Mouse (Mus musculus) layer of hippocampus, postnatal 14 days (tissue): ENCODE measurements at regions not wholly inside any gene's neighbourhood (a gene's known extent, or its start where the extent isn't known, plus 50 kb on each side); places are given as distances from the start of the nearest gene placed in this dataset.
A peak's percentile ranks its signal among the peaks of the same experiment; 100 is the strongest.

Experiments
- DNase-seq, 2 experiments: peaks; one replicate each; pipeline ENCODE4 v3.0.0; 2021 to 2022; ENCODE audit warnings: low spot score in 2 of 2, mixed read lengths in 1 of 2

- peak in 1 of 2 experiments; percentile 55 for DNase-seq
Observed at GRCm38 (mm10) chr9:122437464-122437863, 86.1 kb downstream of the Abhd5 start.

DNA sequence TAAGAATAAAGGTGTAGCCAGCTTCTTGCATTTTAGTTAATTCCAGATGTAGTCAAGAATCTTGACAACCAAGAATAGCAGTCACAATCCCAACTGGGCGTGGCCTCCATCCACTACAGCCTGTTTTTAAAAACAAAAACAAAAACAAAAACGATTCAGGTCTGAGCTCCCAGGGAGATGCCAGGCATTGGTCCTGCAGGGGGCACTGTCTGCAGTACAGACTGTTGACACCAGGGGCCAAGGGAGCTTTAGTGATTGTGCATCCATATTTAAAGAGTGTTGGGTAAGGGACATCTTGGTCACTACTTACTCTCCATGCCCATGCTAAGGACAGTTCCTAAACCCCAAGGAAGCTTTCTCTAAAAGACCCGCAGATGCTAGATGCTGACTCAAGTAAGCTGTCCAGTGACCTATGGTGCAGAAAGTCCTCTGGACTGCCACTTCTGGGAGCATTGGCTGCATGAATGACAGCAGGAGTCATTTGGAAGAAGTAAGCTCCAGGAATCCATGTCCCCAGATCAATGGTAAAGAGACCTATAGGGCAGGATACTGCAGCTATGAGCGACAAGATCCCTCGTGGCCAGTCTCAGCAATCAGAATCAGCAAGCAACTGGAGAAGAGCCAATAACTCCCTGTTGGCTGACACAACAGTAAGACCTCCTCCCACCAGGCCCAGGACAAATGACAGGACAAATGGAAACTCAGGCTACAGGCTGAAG lies 95.1 kb downstream of the Abhd5 start:
- no peak for DNase-seq

GRCm38 (mm10) chr9:122447568-122447967 lies 96.2 kb downstream of the Abhd5 start:
- no peak for DNase-seq

DNA sequence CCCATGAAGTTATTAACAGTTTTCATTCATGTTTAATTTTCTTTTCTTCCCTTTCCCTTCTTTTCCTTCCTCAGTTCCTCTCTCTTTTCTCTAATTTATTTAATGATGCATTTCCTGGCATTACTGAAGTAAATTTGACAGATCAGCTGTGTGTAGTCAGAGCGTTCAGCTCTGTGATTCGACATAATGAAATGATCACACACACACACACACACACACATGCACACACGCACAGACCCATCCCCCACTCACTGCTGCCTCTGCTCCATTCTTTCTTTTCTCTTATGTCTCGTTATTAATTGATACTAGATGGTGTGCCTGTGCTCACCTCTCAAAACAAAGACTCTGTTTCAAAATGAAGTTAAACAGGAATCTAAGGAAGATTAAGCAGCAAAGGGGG lies 96.9 kb downstream of the Abhd5 start:
- no peak for DNase-seq

DNA sequence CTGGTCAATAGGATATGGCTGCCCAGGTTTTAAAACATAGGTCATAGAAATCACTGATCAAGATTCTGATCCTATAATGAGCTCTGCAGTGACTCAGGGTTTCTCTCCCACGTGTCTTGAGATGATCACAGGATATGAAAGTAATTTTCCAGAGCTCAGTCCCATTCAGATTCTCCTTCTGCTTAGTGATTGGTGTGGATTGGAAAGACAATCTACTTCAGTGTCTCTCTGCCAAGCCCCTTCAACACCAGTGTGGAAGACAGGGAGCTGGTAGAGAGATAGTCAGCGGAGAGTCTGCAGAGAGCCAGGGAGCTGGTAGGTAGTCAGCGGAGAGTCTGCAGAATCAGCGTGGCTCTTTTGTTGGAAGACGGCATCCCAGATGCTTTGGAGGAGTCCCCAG lies 99.1 kb downstream of the Abhd5 start:
- DNase-seq, result no peak

GRCm38 (mm10) chr9:122455301-122455700 lies 103.9 kb downstream of the Abhd5 start:
- DNase-seq, result no peak

DNA sequence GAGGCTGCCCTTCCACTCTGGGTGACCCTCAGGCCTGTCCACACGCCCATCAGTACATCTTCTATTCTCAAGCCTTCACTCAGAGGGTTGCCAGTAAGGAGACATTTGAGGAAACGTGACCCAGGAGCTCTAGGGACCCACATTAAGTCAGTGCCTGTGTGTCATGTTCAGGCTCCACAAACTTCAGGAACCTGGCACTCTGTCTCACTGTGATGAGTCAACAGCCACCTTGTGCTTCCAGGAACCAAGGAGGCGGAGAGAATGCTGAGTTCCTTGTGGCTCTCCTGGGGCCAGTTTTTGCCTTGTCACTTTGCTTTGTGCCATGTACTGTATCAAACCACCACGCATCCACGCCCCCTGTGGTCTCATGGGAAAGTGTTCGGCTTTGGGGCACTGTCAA lies 104.4 kb downstream of the Abhd5 start:
- DNase-seq, result no peak

GRCm38 (mm10) chr9:122459491-122459890 lies 108.1 kb downstream of the Abhd5 start:
- DNase-seq, result no peak

DNA sequence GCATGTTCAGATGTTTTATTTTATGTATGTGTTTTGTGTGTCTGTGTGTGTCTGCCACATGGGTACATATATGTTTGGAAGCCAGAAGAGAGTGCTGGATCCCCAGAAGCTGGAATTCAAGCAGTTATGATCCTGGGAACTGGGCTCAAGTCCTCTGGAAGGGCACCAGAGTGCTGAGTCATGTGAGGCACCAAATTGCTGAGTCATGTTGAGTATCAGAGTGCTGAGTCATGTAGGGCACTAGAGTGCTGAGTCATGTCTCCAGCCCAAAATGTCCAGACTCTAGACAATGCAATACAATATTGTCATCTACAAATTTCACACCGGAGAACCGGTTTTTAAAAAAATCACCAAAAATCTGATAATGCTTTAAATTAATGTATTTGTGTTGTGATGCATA lies 120.1 kb downstream of the Abhd5 start:
- no peak for DNase-seq

- peak in 1 of 2 experiments; percentile 40 for DNase-seq
Observed at GRCm38 (mm10) chr9:122476356-122476755, 124.9 kb downstream of the Abhd5 start.

GRCm38 (mm10) chr9:122487001-122487400 lies 135.6 kb downstream of the Abhd5 start:
- no peak for DNase-seq

DNA sequence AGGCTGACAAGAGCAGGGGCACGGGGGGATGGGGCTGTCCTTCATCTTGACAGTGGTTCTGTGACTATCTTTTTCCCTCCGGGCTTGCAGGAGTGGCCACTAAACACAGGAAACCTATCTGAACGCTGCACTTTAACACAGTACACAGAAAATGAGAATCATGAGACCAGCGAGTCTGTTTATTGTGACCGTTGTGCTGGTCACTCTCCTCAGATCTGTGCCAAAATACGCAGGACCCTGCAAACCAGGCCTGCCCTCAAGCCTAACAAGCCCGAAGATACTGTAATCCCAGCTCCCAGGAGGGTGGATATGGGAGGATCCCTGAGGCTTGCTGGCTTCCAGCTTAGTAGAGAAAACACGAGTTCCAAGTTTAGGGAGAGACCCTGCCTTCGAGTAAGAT lies 143.3 kb downstream of the Abhd5 start:
- no peak for DNase-seq

DNA sequence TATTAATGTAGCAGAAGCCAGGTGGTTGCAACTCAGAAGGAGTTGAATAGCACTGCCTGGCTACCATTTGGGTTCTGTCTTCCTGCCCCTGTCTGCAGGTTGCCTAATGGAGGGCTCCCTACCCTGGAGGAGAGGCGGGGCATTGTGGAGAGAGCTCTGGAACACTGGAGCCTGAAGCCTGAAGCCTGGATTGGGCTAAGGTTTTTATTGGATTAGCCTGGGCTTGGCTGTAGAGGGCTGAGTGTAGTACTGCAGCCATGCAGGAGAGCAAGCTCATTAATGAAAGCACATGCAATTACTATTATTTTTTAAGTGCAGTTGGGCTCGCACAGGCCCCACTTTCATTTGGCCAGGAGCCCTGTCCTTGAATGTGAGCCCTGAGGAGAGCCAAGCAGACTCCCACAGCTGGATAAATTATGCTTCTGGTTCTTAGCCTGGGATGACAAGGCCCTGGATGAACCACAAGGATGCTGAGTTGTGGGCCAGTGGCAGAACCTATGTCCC lies 145.1 kb downstream of the Abhd5 start:
- no peak for DNase-seq

GRCm38 (mm10) chr9:122501864-122502341 lies 150.5 kb downstream of the Abhd5 start:
- DNase-seq, result peak; percentile 21 to 31

DNA sequence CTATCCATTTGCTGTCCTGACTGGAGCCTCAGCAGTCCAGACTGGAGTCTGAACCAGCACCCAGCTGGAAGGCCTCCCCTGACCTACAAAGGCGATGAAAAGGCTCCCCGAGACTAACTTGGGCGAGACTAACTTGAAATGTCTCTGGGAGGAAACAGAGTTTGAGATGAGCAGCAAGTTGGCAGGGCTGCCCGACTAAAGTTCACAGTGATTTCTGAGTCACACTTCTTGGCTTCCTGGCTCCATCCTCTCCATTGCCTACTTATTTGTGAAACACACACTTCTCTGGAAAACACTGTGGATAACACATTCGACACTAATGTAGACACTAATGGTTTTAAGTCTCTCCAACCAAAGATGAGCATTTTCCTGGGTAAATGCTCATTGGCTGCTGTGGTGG lies 170.2 kb downstream of the Abhd5 start:
- DNase-seq, result no peak

DNA sequence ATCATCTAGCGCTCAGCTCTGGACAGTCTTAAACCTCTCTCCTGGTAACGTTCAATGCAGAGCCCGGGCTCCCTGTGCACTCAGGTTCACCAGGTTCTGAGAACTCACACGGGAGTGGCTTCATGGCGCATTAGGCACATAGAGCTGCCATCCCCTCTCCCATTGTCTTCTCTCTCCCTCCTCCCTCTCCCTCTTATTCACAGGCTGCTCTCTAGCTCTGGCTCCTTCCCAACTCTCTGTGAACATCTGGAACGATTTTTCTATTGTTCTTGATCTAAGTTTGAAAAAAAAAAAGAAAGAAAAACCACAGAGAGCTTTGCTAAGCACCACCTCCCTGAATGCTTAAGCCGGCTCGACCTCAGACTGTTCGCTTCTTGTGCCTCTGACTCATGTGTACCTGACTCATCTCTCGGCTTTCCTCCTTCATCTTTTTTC lies 174.2 kb downstream of the Abhd5 start:
- DNase-seq, result no peak

- DNase-seq, result peak in 1 of 2 experiments; percentile 8
Observed at GRCm38 (mm10) chr9:122528267-122528666, 176.9 kb downstream of the Abhd5 start.

- DNase-seq, result no peak
Observed at GRCm38 (mm10) chr9:122529721-122530120, 178.3 kb downstream of the Abhd5 start.

DNA sequence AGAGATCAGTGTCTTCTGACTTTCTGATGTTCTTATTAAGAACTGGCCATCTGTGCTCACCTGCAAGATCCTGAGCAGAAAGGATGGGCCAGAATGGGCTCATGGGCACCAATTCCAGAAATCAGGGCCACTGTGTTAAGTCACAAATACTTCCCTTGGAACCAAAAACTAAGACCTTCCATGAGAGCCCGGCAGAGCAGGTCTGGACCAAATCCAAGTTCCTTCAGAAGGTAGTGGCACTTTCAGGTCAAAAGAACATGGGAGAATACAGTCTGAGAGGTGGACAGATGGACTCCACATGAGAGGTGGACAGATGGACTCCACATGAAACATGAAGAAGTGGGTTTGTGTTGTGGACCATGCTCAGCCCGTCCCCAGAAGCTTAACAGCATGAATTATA lies 180.4 kb downstream of the Abhd5 start:
- DNase-seq, result no peak

- DNase-seq, result peak; percentile 25 to 40
Observed at GRCm38 (mm10) chr9:122534121-122534814, 182.9 kb downstream of the Abhd5 start.

GRCm38 (mm10) chr9:122534965-122535364 lies 183.6 kb downstream of the Abhd5 start:
- peak in 1 of 2 experiments; percentile 5 for DNase-seq

DNA sequence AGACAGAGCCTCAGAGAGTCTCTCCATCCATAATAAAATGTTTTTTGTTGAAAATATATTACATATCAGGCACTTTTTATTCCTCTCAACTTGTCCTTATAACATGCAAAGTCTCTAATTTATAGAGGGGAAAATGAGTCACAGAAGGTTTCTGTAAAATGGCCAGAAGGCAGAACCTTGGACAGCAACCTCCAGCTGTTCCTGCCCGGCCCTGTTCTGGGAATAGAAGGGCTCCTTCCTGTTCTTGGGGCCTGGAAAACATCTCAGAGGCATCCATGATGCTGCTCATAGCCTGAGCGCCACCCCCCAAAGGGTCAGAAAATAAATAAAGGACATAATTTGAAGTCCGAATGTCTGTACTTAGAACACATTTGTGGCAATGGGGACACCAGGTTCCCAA lies 188.7 kb downstream of the Abhd5 start:
- no peak for DNase-seq
